Mouse (Mus musculus): ENCODE measurements at regions not wholly inside any gene's neighbourhood (a gene's known extent, or its start where the extent isn't known, plus 50 kb on each side); places are given as distances from the start of the nearest gene placed in this dataset.

GRCm38 (mm10) chr3:136531604-136532003 lies 138.3 kb upstream of the Ppp3ca start:
- H3K36me3 ChIP-seq (ENCODE audit: control insufficient read depth, insufficient read depth, low read length), result no peaks in the 10 kb centered on the region
- H3K27ac ChIP-seq (ENCODE audit: low read depth, low read length), result no peak overlapping the region
- ATAC-seq (ENCODE audit: low FRiP score, low TSS enrichment), result no peak
- H3K9ac ChIP-seq (ENCODE audit: low read depth, low read length), result no peak overlapping the region
- no peak overlapping the region for H3K4me3 ChIP-seq (ENCODE audit: low read length)
- H3K9me3 ChIP-seq (ENCODE audit: control insufficient read depth, low read length), result no peaks in the 10 kb centered on the region
- WGBS, result 93% methylated on average over 1 of the region's 1 CpGs
- no peaks in the 10 kb centered on the region for H3K4me1 ChIP-seq (ENCODE audit: control insufficient read depth, insufficient read depth, low read length)
- H3K27me3 ChIP-seq (ENCODE audit: control insufficient read depth, insufficient read depth, low read length), result no peaks in the 10 kb centered on the region
- H3K4me2 ChIP-seq (replicated peaks; ENCODE audit: low read depth, low read length), result no peak overlapping the region

- Histone ChIP-seq H3K9me3 (ENCODE audit: control insufficient read depth, low read length) (no peaks in the 10 kb centered on the region), H3K27ac (ENCODE audit: low read depth, low read length) (no peak overlapping the region), H3K4me3 (ENCODE audit: low read length) (no peak overlapping the region), H3K4me2 (replicated peaks; ENCODE audit: low read depth, low read length) (no peak overlapping the region), H3K27me3 (ENCODE audit: control insufficient read depth, insufficient read depth, low read length) (no peaks in the 10 kb centered on the region), H3K4me1 (ENCODE audit: control insufficient read depth, insufficient read depth, low read length) (no peaks in the 10 kb centered on the region), H3K36me3 (ENCODE audit: control insufficient read depth, insufficient read depth, low read length) (no peaks in the 10 kb centered on the region), H3K9ac (ENCODE audit: low read depth, low read length) (no peak overlapping the region)
- ATAC-seq (ENCODE audit: low FRiP score, low TSS enrichment), result no peak
- WGBS, result 79% methylated on average over 2 of the region's 2 CpGs
Observed at GRCm38 (mm10) chr3:136508575-136508974, 161.3 kb upstream of the Ppp3ca start.

GRCm38 (mm10) chr3:136507070-136507469 lies 162.9 kb upstream of the Ppp3ca start:
- H3K4me2 ChIP-seq (replicated peaks; ENCODE audit: low read depth, low read length), result no peak overlapping the region
- no peaks in the 10 kb centered on the region for H3K36me3 ChIP-seq (ENCODE audit: control insufficient read depth, insufficient read depth, low read length)
- 75% methylated on average over 7 of the region's 7 CpGs for WGBS
- H3K4me1 ChIP-seq (ENCODE audit: control insufficient read depth, insufficient read depth, low read length), result no peaks in the 10 kb centered on the region
- no peak overlapping the region for H3K27ac ChIP-seq (ENCODE audit: low read depth, low read length)
- no peak overlapping the region for H3K4me3 ChIP-seq (ENCODE audit: low read length)
- H3K27me3 ChIP-seq (ENCODE audit: control insufficient read depth, insufficient read depth, low read length), result no peaks in the 10 kb centered on the region
- no peak overlapping the region for H3K9ac ChIP-seq (ENCODE audit: low read depth, low read length)
- H3K9me3 ChIP-seq (ENCODE audit: control insufficient read depth, low read length), result no peaks in the 10 kb centered on the region
- no peak for ATAC-seq (ENCODE audit: low FRiP score, low TSS enrichment)

- Histone ChIP-seq H3K36me3 (ENCODE audit: control insufficient read depth, insufficient read depth, low read length) (no peaks in the 10 kb centered on the region), H3K27me3 (ENCODE audit: control insufficient read depth, insufficient read depth, low read length) (no peaks in the 10 kb centered on the region), H3K4me2 (replicated peaks; ENCODE audit: low read depth, low read length) (no peak overlapping the region), H3K4me1 (ENCODE audit: control insufficient read depth, insufficient read depth, low read length) (no peaks in the 10 kb centered on the region), H3K9ac (ENCODE audit: low read depth, low read length) (no peak overlapping the region), H3K4me3 (ENCODE audit: low read length) (no peak overlapping the region), H3K9me3 (ENCODE audit: control insufficient read depth, low read length) (no peaks in the 10 kb centered on the region), H3K27ac (ENCODE audit: low read depth, low read length) (no peak overlapping the region)
- no peak for ATAC-seq (ENCODE audit: low FRiP score, low TSS enrichment)
Observed at GRCm38 (mm10) chr3:136494831-136495230, 169.0 kb upstream of the Bank1 start.

GRCm38 (mm10) chr3:136491683-136492082 lies 165.8 kb upstream of the Bank1 start:
- Histone ChIP-seq H3K4me3 (ENCODE audit: low read length) (no peak overlapping the region), H3K9me3 (ENCODE audit: control insufficient read depth, low read length) (no peaks in the 10 kb centered on the region), H3K4me1 (ENCODE audit: control insufficient read depth, insufficient read depth, low read length) (no peaks in the 10 kb centered on the region), H3K9ac (ENCODE audit: low read depth, low read length) (no peak overlapping the region), H3K4me2 (replicated peaks; ENCODE audit: low read depth, low read length) (no peak overlapping the region), H3K27me3 (ENCODE audit: control insufficient read depth, insufficient read depth, low read length) (no peaks in the 10 kb centered on the region), H3K27ac (ENCODE audit: low read depth, low read length) (no peak overlapping the region), H3K36me3 (ENCODE audit: control insufficient read depth, insufficient read depth, low read length) (no peaks in the 10 kb centered on the region)
- no peak for ATAC-seq (ENCODE audit: low FRiP score, low TSS enrichment)
- WGBS, result 87% methylated on average over 2 of the region's 2 CpGs

- H3K27ac ChIP-seq (ENCODE audit: low read depth, low read length), result no peak overlapping the region
- no peak overlapping the region for H3K4me3 ChIP-seq (ENCODE audit: low read length)
- 88% methylated on average over 3 of the region's 3 CpGs for WGBS
- H3K4me2 ChIP-seq (replicated peaks; ENCODE audit: low read depth, low read length), result no peak overlapping the region
- no peak overlapping the region for H3K9ac ChIP-seq (ENCODE audit: low read depth, low read length)
- H3K4me1 ChIP-seq (ENCODE audit: control insufficient read depth, insufficient read depth, low read length), result no peaks in the 10 kb centered on the region
- no peaks in the 10 kb centered on the region for H3K9me3 ChIP-seq (ENCODE audit: control insufficient read depth, low read length)
- H3K27me3 ChIP-seq (ENCODE audit: control insufficient read depth, insufficient read depth, low read length), result no peaks in the 10 kb centered on the region
- no peak for ATAC-seq (ENCODE audit: low FRiP score, low TSS enrichment)
- H3K36me3 ChIP-seq (ENCODE audit: control insufficient read depth, insufficient read depth, low read length), result no peaks in the 10 kb centered on the region
Observed at GRCm38 (mm10) chr3:136471693-136472092, 145.8 kb upstream of the Bank1 start.

- Histone ChIP-seq H3K9me3 (ENCODE audit: control insufficient read depth, low read length) (no peaks in the 10 kb centered on the region), H3K4me3 (ENCODE audit: low read length) (no peak overlapping the region), H3K9ac (ENCODE audit: low read depth, low read length) (no peak overlapping the region), H3K27ac (ENCODE audit: low read depth, low read length) (no peak overlapping the region), H3K4me1 (ENCODE audit: control insufficient read depth, insufficient read depth, low read length) (no peaks in the 10 kb centered on the region), H3K27me3 (ENCODE audit: control insufficient read depth, insufficient read depth, low read length) (no peaks in the 10 kb centered on the region), H3K36me3 (ENCODE audit: control insufficient read depth, insufficient read depth, low read length) (no peaks in the 10 kb centered on the region), H3K4me2 (replicated peaks; ENCODE audit: low read depth, low read length) (no peak overlapping the region)
- WGBS, result 92% methylated on average over 3 of the region's 3 CpGs
- no peak for ATAC-seq (ENCODE audit: low FRiP score, low TSS enrichment)
Observed at GRCm38 (mm10) chr3:136462747-136463146, 136.9 kb upstream of the Bank1 start.

- H3K27ac ChIP-seq (ENCODE audit: low read depth, low read length), result no peak overlapping the region
- 0 out of 2 replicates have a peak, but pooled peaks have one; percentile 66 for ATAC-seq (ENCODE audit: low FRiP score, low TSS enrichment)
Observed at GRCm38 (mm10) chr3:136456471-136457117, 130.7 kb upstream of the Bank1 start.

GRCm38 (mm10) chr3:136455651-136456470 lies 130.0 kb upstream of the Bank1 start:
- Histone ChIP-seq H3K36me3 (ENCODE audit: control insufficient read depth, insufficient read depth, low read length) (no peaks in the 10 kb centered on the region), H3K27me3 (ENCODE audit: control insufficient read depth, insufficient read depth, low read length) (no peaks in the 10 kb centered on the region), H3K4me3 (ENCODE audit: low read length) (no peak overlapping the region), H3K4me2 (replicated peaks; ENCODE audit: low read depth, low read length) (no peak overlapping the region), H3K4me1 (ENCODE audit: control insufficient read depth, insufficient read depth, low read length) (no peaks in the 10 kb centered on the region), H3K27ac (ENCODE audit: low read depth, low read length) (no peak overlapping the region), H3K9me3 (ENCODE audit: control insufficient read depth, low read length) (no peaks in the 10 kb centered on the region), H3K9ac (ENCODE audit: low read depth, low read length) (no peak overlapping the region)
- 69% methylated on average over 7 of the region's 7 CpGs for WGBS
- ATAC-seq (ENCODE audit: low FRiP score, low TSS enrichment), result peak; percentile 60; the same call in 1 of the 2 replicates

More at GRCm38 (mm10) chr3:136456471-136457117, 130.7 kb upstream of the Bank1 start:
- Histone ChIP-seq H3K4me3 (ENCODE audit: low read length) (no peak overlapping the region), H3K4me1 (ENCODE audit: control insufficient read depth, insufficient read depth, low read length) (no peaks in the 10 kb centered on the region), H3K36me3 (ENCODE audit: control insufficient read depth, insufficient read depth, low read length) (no peaks in the 10 kb centered on the region), H3K9me3 (ENCODE audit: control insufficient read depth, low read length) (no peaks in the 10 kb centered on the region), H3K27me3 (ENCODE audit: control insufficient read depth, insufficient read depth, low read length) (no peaks in the 10 kb centered on the region), H3K9ac (ENCODE audit: low read depth, low read length) (no peak overlapping the region), H3K4me2 (replicated peaks; ENCODE audit: low read depth, low read length) (no peak overlapping the region)
- 66% methylated on average over 10 of the region's 10 CpGs for WGBS
